Mouse (Mus musculus): ENCODE data around the gene A630001G21Rik. TPM values are rescaled to one million over a fixed set of nuclear protein-coding genes. Genes with fewer than 3 reads are reported as not detected.

Gene A630001G21Rik
- polyA plus RNA-seq, 1 experiment from 2014 or later = 18.0 TPM

Small RNA genes within 50 kb of the gene (microRNA-seq; reads per million reads assigned to microRNA genes)
- gene Gm25472 (ENCODE audit: borderline number of aligned reads) = not detected
- 1.7 reads per million for gene Mir8096 (ENCODE audit: borderline number of aligned reads)

Other genes with a start within 250 kb of the A630001G21Rik start
- gene G530012D18Rik, start 203.0 kb downstream of the A630001G21Rik start, polyA plus RNA-seq (2015; fragmentation: Nextera tagmentation; extraction: Ambion mirVana) = not detected in 2 replicates
- 105 and 138 TPM in 2 replicates for gene Sp110, start 179.8 kb downstream of the A630001G21Rik start, polyA plus RNA-seq (2015; fragmentation: Nextera tagmentation; extraction: Ambion mirVana)
- 21.3 and 23.5 TPM in 2 replicates for gene Sp140, start 178.3 kb downstream of the A630001G21Rik start, polyA plus RNA-seq (2015; fragmentation: Nextera tagmentation; extraction: Ambion mirVana)
- 118 and 129 TPM in 2 replicates for gene Sp100, start 128.7 kb downstream of the A630001G21Rik start, polyA plus RNA-seq (2015; fragmentation: Nextera tagmentation; extraction: Ambion mirVana)
- 41.1 and 49.2 TPM in 2 replicates for gene Cab39, start 14.8 kb upstream of the A630001G21Rik start, polyA plus RNA-seq (2015; fragmentation: Nextera tagmentation; extraction: Ambion mirVana)
- 178 and 184 TPM in 2 replicates for gene Itm2c, start 115.6 kb upstream of the A630001G21Rik start, polyA plus RNA-seq (2015; fragmentation: Nextera tagmentation; extraction: Ambion mirVana)
- 2.6 and 3.1 TPM in 2 replicates for gene 4933407L21Rik, start 149.8 kb upstream of the A630001G21Rik start, polyA plus RNA-seq (2015; fragmentation: Nextera tagmentation; extraction: Ambion mirVana)
- gene Gpr55, start 182.4 kb upstream of the A630001G21Rik start, polyA plus RNA-seq (2015; fragmentation: Nextera tagmentation; extraction: Ambion mirVana) = 0.39 and 0.58 TPM in 2 replicates
- not detected in 2 replicates for gene Spata3, start 238.2 kb upstream of the A630001G21Rik start, polyA plus RNA-seq (2015; fragmentation: Nextera tagmentation; extraction: Ambion mirVana)